Mouse (Mus musculus) kidney, embryonic 14.5 days (tissue): ENCODE measurements around the gene Eci2. TPM values are rescaled to one million over a fixed set of nuclear protein-coding genes. Genes with fewer than 3 reads are reported as not detected.
"Not testable (repeated sequence)": the region's sequence is repeated elsewhere in the genome, so short reads cannot be mapped to it uniquely, and the experiment has no call there.

Experiments
- ATAC-seq: fragments of 200-750 bp; cut with Nextera tagmentation; 2 replicates; pipeline ENCODE4 v1.8.0; 2017; ENCODE audit warnings: moderate number of reproducible peaks, mild to moderate bottlenecking, moderate TSS enrichment, moderate library complexity; ENCODE audit not compliant: low FRiP score, low TSS enrichment
- H3K27ac ChIP-seq: fragments of 300-500 bp; sonication (generic); 2 replicates; pipeline ENCODE4 v1.5.1; 2014; ENCODE audit warnings: low read depth, mild to moderate bottlenecking, low read length, moderate library complexity, mixed read lengths
- H3K27me3 ChIP-seq: fragments of 300-500 bp; sonication (generic); 2 replicates; pipeline ENCODE4 v1.6.1; 2014; ENCODE audit warnings: mild to moderate bottlenecking, low read length; ENCODE audit not compliant: control insufficient read depth, insufficient read depth
- H3K36me3 ChIP-seq: fragments of 300-500 bp; sonication (generic); 2 replicates; pipeline ENCODE4 v1.6.1; 2014; ENCODE audit warnings: low read length, mixed read lengths; ENCODE audit not compliant: control insufficient read depth, insufficient read depth
- H3K4me1 ChIP-seq: fragments of 300-500 bp; sonication (generic); 2 replicates; pipeline ENCODE4 v1.6.1; 2014; ENCODE audit warnings: low read length, mixed read lengths; ENCODE audit not compliant: control insufficient read depth, insufficient read depth
- H3K4me2 ChIP-seq: fragments of 300-500 bp; sonication (generic); replicated peaks from 2 replicates; pipeline ENCODE4 v1.6.1; 2014; ENCODE audit warnings: low read depth, mild to moderate bottlenecking, low read length
- H3K4me3 ChIP-seq: fragments of 300-500 bp; sonication (generic); 2 replicates; pipeline ENCODE4 v1.5.1; 2014; ENCODE audit warnings: mild to moderate bottlenecking, low read length
- H3K9ac ChIP-seq: fragments of 300-500 bp; sonication (generic); 2 replicates; pipeline ENCODE4 v1.6.1; 2014; ENCODE audit warnings: low read depth, mild to moderate bottlenecking, low read length, moderate library complexity
- H3K9me3 ChIP-seq: fragments of 300-500 bp; sonication (generic); 2 replicates; pipeline ENCODE4 v1.6.1; 2016; ENCODE audit warnings: low read length; ENCODE audit not compliant: control insufficient read depth
- WGBS: fragments of 180-500 bp; shearing (Covaris S2); extraction: QIAGEN DNeasy Blood & Tissue Kit; methylation state at CpG from one replicate; pipeline ENCODE4 v1.1.7; 2014; 5-methylcytosine and 5-hydroxymethylcytosine counted together
- polyA plus RNA-seq: library from polyadenylated mRNA; unstranded; fragments of >200 nt; fragmentation: Nextera tagmentation; extraction: Ambion mirVana; gene quantifications from 2 replicates; pipeline ENCODE4 v1.2.1, GENCODE M21; 2014

The Eci2 gene
- polyA plus RNA-seq, 1 experiment from 2014 or later, result 139 TPM

DNA sequence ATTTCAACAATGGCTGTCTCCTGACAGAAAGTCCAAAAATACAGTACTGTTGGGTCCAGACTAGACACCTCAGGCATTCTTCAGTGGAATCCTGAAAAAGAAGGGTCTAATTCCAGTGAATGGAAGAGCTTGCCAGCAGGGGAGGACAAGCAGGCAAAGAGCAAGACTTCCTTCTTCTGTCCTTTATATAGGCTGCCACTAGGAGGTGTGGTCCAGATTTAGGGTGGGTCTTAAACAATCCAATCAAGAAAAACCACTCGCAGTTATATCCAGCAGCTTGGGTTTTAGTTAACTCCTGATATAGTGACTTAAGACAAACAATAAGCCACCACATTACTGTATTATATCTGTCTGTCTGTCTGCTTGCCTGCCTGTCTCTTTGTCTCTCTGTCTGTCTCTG is 53.1 kb downstream of the Eci2 start:
- WGBS, result 61% methylated on average over 1 of the region's 1 CpGs
- H3K4me3 ChIP-seq, result no peak overlapping the region
- no peaks in the 10 kb centered on the region for H3K9me3 ChIP-seq
- no peaks in the 10 kb centered on the region for H3K4me1 ChIP-seq
- H3K27me3 ChIP-seq, result no peaks in the 10 kb centered on the region
- no peak overlapping the region for H3K4me2 ChIP-seq
- no peak overlapping the region for H3K9ac ChIP-seq
- H3K36me3 ChIP-seq, result peaks cover 19% of the 10 kb centered on the region
- no peak for ATAC-seq
- no peak overlapping the region for H3K27ac ChIP-seq

- no peaks in the 10 kb centered on the region for H3K4me1 ChIP-seq
- H3K27me3 ChIP-seq, result no peaks in the 10 kb centered on the region
- no peak overlapping the region for H3K4me2 ChIP-seq
- no peak for ATAC-seq
- no peak overlapping the region for H3K9ac ChIP-seq
- H3K4me3 ChIP-seq, result no peak overlapping the region
- WGBS, result 19% methylated on average over 1 of the region's 1 CpGs
- peaks cover 13% of the 10 kb centered on the region for H3K36me3 ChIP-seq
- no peak overlapping the region for H3K27ac ChIP-seq
- H3K9me3 ChIP-seq, result no peaks in the 10 kb centered on the region
Measured at GRCm38 (mm10) chr13:34973149-34973548, 53.7 kb downstream of the Eci2 start.

DNA sequence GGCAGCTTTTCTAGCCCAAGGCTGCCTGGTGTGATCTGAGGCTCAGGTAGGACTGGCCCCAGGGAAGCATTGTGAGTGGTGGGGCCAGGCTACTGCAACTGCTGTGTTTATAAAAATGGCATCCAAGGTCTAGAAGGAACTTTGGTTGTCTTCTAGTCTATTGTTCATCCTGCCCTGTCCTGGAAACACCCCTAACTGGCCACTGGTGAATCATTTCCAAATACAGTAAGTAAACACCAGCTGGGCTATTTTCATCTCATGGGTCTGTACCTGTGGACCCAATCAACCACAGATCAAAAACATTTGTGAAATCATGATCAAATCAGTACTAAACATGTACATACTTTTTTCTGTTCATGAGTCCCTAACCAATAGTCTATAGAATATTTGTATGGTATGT is 54.4 kb downstream of the Eci2 start:
- not testable (repeated sequence) for H3K27ac ChIP-seq, H3K27me3 ChIP-seq, H3K9ac ChIP-seq, H3K36me3 ChIP-seq, H3K4me3 ChIP-seq, H3K4me2 ChIP-seq, H3K9me3 ChIP-seq, H3K4me1 ChIP-seq, ATAC-seq

- H3K36me3 ChIP-seq, H3K27ac ChIP-seq, H3K27me3 ChIP-seq, ATAC-seq, H3K9ac ChIP-seq, H3K9me3 ChIP-seq, H3K4me2 ChIP-seq, H3K4me3 ChIP-seq, H3K4me1 ChIP-seq: not testable (repeated sequence)
- 67% methylated on average over 9 of the region's 9 CpGs for WGBS
Measured at GRCm38 (mm10) chr13:34965647-34966046, 61.2 kb downstream of the Eci2 start.

GRCm38 (mm10) chr13:34964866-34965265 is 62.0 kb downstream of the Eci2 start:
- 5% methylated on average over 5 of the region's 5 CpGs for WGBS
- H3K4me1 ChIP-seq, result no peaks in the 10 kb centered on the region
- peak overlapping the region; percentile 85 for H3K4me2 ChIP-seq
- no peak for ATAC-seq
- no peak overlapping the region for H3K27ac ChIP-seq
- H3K36me3 ChIP-seq, result no peaks in the 10 kb centered on the region
- no peaks in the 10 kb centered on the region for H3K27me3 ChIP-seq
- H3K9me3 ChIP-seq, result no peaks in the 10 kb centered on the region
- H3K9ac ChIP-seq, result no peak overlapping the region
- peak overlapping the region; percentile 46 for H3K4me3 ChIP-seq

- ATAC-seq, result no peak; the same call in 1 of the 2 replicates
- Histone ChIP-seq H3K4me3 (peak overlapping the region; percentile 46), H3K9ac (0 out of 2 replicates have a peak overlapping the region, but pooled peaks have one; percentile 44), H3K27ac (no peak overlapping the region), H3K27me3 (no peaks in the 10 kb centered on the region), H3K36me3 (no peaks in the 10 kb centered on the region), H3K4me2 (peak overlapping the region; percentile 85), H3K9me3 (no peaks in the 10 kb centered on the region), H3K4me1 (no peaks in the 10 kb centered on the region)
- 4% methylated on average over 14 of the region's 14 CpGs for WGBS
Measured at GRCm38 (mm10) chr13:34964419-34964818, 62.5 kb downstream of the Eci2 start.

- Histone ChIP-seq H3K4me3 (peak within 1 kb of the TSS; percentile 46), H3K27ac (no peak within 1 kb of the TSS), H3K4me1 (no peaks in the 10 kb centered on the region), H3K9ac (peak within 1 kb of the TSS; percentile 44), H3K27me3 (no peaks in the 10 kb centered on the region), H3K4me2 (peak within 1 kb of the TSS; percentile 85), H3K36me3 (no peaks in the 10 kb centered on the region), H3K9me3 (no peaks in the 10 kb centered on the region)
- ATAC-seq, result peak; percentile 89
- WGBS, result 4% methylated on average over 32 of the region's 32 CpGs
Measured at GRCm38 (mm10) chr13:34963511-34964397, 63.1 kb downstream of the Eci2 start, which contains the start of gene Eci3. Eci3 (minus strand) TSS chr13:34963810.

- no peak overlapping the region for H3K27ac ChIP-seq
- 92% methylated on average over 4 of the region's 4 CpGs for WGBS
- no peak overlapping the region for H3K9ac ChIP-seq
- no peak overlapping the region for H3K4me2 ChIP-seq
- no peaks in the 10 kb centered on the region for H3K36me3 ChIP-seq
- no peak for ATAC-seq
- H3K9me3 ChIP-seq, result no peaks in the 10 kb centered on the region
- no peaks in the 10 kb centered on the region for H3K4me1 ChIP-seq
- H3K4me3 ChIP-seq, result no peak overlapping the region
- H3K27me3 ChIP-seq, result no peaks in the 10 kb centered on the region
Measured at GRCm38 (mm10) chr13:34960996-34961770, 65.7 kb downstream of the Eci2 start.

DNA sequence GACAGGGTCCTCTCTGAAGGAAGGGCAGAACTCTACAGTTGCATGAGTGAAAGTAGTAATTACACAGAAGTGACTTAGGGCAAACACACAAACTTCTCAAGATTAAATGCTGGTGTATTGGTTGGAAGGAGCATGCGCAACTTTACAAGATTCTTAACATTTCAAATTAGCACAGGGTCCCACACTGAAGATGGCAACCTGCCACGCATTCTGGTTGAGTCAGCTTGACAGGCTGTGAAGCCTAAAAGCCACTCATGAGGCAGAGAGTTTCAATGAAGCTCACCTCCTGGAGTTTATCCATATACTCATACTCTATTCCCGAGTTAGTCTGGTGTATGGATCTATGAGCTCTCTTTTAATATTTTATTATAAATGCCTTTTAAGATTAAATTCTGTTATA is 68.7 kb downstream of the Eci2 start:
- H3K27me3 ChIP-seq, H3K4me1 ChIP-seq, H3K27ac ChIP-seq, H3K9me3 ChIP-seq, H3K36me3 ChIP-seq, H3K4me3 ChIP-seq, H3K9ac ChIP-seq, H3K4me2 ChIP-seq, ATAC-seq: not testable (repeated sequence)
- WGBS, result 88% methylated on average over 3 of the region's 3 CpGs
